Mouse (Mus musculus): ENCODE measurements around the gene Alpk3.

- TF ChIP-seq CTCF (IDR thresholded peaks at IDR 0.05; ENCODE audit: insufficient read depth, low read length): peak; percentile 68
- TF ChIP-seq POLR2A (IDR thresholded peaks at IDR 0.05; ENCODE audit: borderline replicate concordance, extremely low read depth, low read depth, low read length): no peak
Observed at GRCm38 (mm10) chr7:81060908-81061307, 3.5 kb downstream of the Alpk3 start.
